Mouse (Mus musculus) testis, adult 2 months (tissue): ENCODE data around the gene Nudc.

ENCODE experiments used
- CTCF ChIP-seq: fragments of 200-500 bp; IDR thresholded peaks from 2 replicates; pipeline ENCODE4 v1.5.1; 2012; ENCODE audit warnings: low read depth, mild to moderate bottlenecking, inconsistent platforms, low read length, moderate library complexity; ENCODE audit not compliant: control insufficient read depth, insufficient read depth, insufficient replicate concordance
- POLR2A ChIP-seq: fragments of 200-500 bp; IDR thresholded peaks from 2 replicates; pipeline ENCODE4 v1.6.1; 2012; ENCODE audit warnings: low read depth, mild to moderate bottlenecking, inconsistent platforms, low read length, moderate library complexity; ENCODE audit not compliant: control insufficient read depth

GRCm38 (mm10) chr4:133561622-133562021 is 15.8 kb upstream of the Nudc start:
- TF ChIP-seq CTCF (no peak), POLR2A (no peak)
